Mouse (Mus musculus) cortical plate, adult 2 months (tissue): ENCODE measurements at regions not wholly inside any gene's neighbourhood (a gene's known extent, or its start where the extent isn't known, plus 50 kb on each side); places are given as distances from the start of the nearest gene placed in this dataset.

Experiments used
- CTCF ChIP-seq: fragments of 200-500 bp; IDR thresholded peaks from 2 replicates; pipeline ENCODE4 v1.5.1; 2011; ENCODE audit warnings: mild to moderate bottlenecking, control low read depth, low read length; ENCODE audit not compliant: insufficient read depth; ENCODE audit errors: extremely low read depth
- POLR2A ChIP-seq: fragments of 200-500 bp; IDR thresholded peaks from 2 replicates; pipeline ENCODE4 v1.6.1; 2011; ENCODE audit warnings: mild to moderate bottlenecking, low read length, control low read depth; ENCODE audit not compliant: insufficient read depth; ENCODE audit errors: extremely low read depth

GRCm38 (mm10) chr13:6059515-6060228 is 198.4 kb downstream of the Klf6 start:
- no peak for TF ChIP-seq CTCF
- no peak for TF ChIP-seq POLR2A
